Mouse (Mus musculus) midbrain, embryonic 11.5 days (tissue): ENCODE measurements around the gene Fgfrl1. TPM values are rescaled to one million over a fixed set of nuclear protein-coding genes. Genes with fewer than 3 reads are reported as not detected.
A peak's percentile ranks its signal among the peaks of the same experiment; 100 is the strongest.

Experiments used
- ATAC-seq: fragments of 200-750 bp; cut with Nextera tagmentation; 2 replicates; pipeline ENCODE4 v1.8.0; 2017; ENCODE audit warnings: moderate TSS enrichment, moderate library complexity; ENCODE audit not compliant: low FRiP score
- DNase-seq: peaks from one replicate; pipeline ENCODE4 v3.0.0; 2015; ENCODE audit warnings: low spot score; ENCODE audit errors: missing footprints
- H3K27ac ChIP-seq: fragments of 300-500 bp; sonication (generic); 2 replicates; pipeline ENCODE4 v1.5.1; 2014; ENCODE audit warnings: low read depth, low read length
- H3K27me3 ChIP-seq: fragments of 300-500 bp; sonication (generic); 2 replicates; pipeline ENCODE4 v1.6.1; 2014; ENCODE audit warnings: mild to moderate bottlenecking, low read length, moderate library complexity, mixed read lengths; ENCODE audit not compliant: control insufficient read depth, insufficient read depth
- H3K36me3 ChIP-seq: fragments of 300-500 bp; sonication (generic); 2 replicates; pipeline ENCODE4 v1.6.1; 2014; ENCODE audit warnings: mild to moderate bottlenecking, low read length, moderate library complexity, mixed read lengths; ENCODE audit not compliant: control insufficient read depth, insufficient read depth
- H3K4me1 ChIP-seq: fragments of 300-500 bp; sonication (generic); 2 replicates; pipeline ENCODE4 v1.6.1; 2014; ENCODE audit warnings: low read length; ENCODE audit not compliant: control insufficient read depth, insufficient read depth
- H3K4me2 ChIP-seq: fragments of 300-500 bp; sonication (generic); 2 replicates; pipeline ENCODE4 v1.6.1; 2014; ENCODE audit warnings: mild to moderate bottlenecking, moderate library complexity
- H3K4me3 ChIP-seq: fragments of 300-500 bp; sonication (generic); 2 replicates; pipeline ENCODE4 v1.5.1; 2014; ENCODE audit warnings: low read depth, low read length
- H3K9ac ChIP-seq: fragments of 300-500 bp; sonication (generic); 2 replicates; pipeline ENCODE4 v1.6.1; 2014; ENCODE audit warnings: low read length
- H3K9me3 ChIP-seq: fragments of 300-500 bp; sonication (generic); 2 replicates; pipeline ENCODE4 v1.6.1; 2016; ENCODE audit warnings: low read length; ENCODE audit not compliant: control insufficient read depth
- WGBS: fragments of 180-500 bp; shearing (Covaris S2); extraction: QIAGEN DNeasy Blood & Tissue Kit; methylation state at CpG from one replicate; pipeline ENCODE4 v1.1.7; 2014; 5-methylcytosine and 5-hydroxymethylcytosine counted together
- polyA plus RNA-seq: library from polyadenylated mRNA; unstranded; fragments of >200 nt; fragmentation: Nextera tagmentation; extraction: Ambion mirVana; gene quantifications from 2 replicates; pipeline ENCODE4 v1.2.1, GENCODE M21; 2014

Gene Fgfrl1
- polyA plus RNA-seq, 1 experiment from 2014 or later: 15.0 TPM

GRCm38 (mm10) chr5:108689091-108689490, 3.1 kb upstream of the Fgfrl1 start:
- no peak overlapping the region for H3K27ac ChIP-seq
- H3K4me3 ChIP-seq: no peak overlapping the region
- no peaks in the 10 kb centered on the region for H3K36me3 ChIP-seq
- DNase-seq (peak; percentile 85), ATAC-seq (no peak)
- no peaks in the 10 kb centered on the region for H3K9me3 ChIP-seq
- H3K4me2 ChIP-seq: no peak overlapping the region
- H3K27me3 ChIP-seq: peaks cover 14% of the 10 kb centered on the region
- H3K9ac ChIP-seq: no peak overlapping the region
- WGBS: 70% methylated on average over 5 of the region's 5 CpGs
- H3K4me1 ChIP-seq: peaks cover 9% of the 10 kb centered on the region; the same call in 1 of the 2 replicates

- Histone ChIP-seq H3K9ac (no peak overlapping the region), H3K4me3 (no peak overlapping the region), H3K27me3 (peaks cover 14% of the 10 kb centered on the region), H3K36me3 (no peaks in the 10 kb centered on the region), H3K4me1 (peaks cover 18% of the 10 kb centered on the region), H3K27ac (no peak overlapping the region), H3K4me2 (no peak overlapping the region), H3K9me3 (no peaks in the 10 kb centered on the region)
- ATAC-seq: no peak
- WGBS: 76% methylated on average over 4 of the region's 4 CpGs
- no peak for DNase-seq
These were observed 1.0 kb upstream of the Fgfrl1 start for GRCm38 (mm10) chr5:108691152-108691551.

GRCm38 (mm10) chr5:108693872-108694288, 1.7 kb downstream of the Fgfrl1 start:
- peaks cover 29% of the 10 kb centered on the region for H3K4me1 ChIP-seq
- no peak overlapping the region for H3K27ac ChIP-seq
- H3K9me3 ChIP-seq: no peaks in the 10 kb centered on the region
- H3K9ac ChIP-seq: peak overlapping the region; percentile 83
- H3K4me2 ChIP-seq: peak overlapping the region; percentile 80
- peak; percentile 94 for ATAC-seq
- H3K27me3 ChIP-seq: peaks cover 14% of the 10 kb centered on the region
- peak overlapping the region; percentile 92 for H3K4me3 ChIP-seq
- 0% methylated on average over 36 of the region's 43 CpGs for WGBS
- DNase-seq: peak; percentile 97
- H3K36me3 ChIP-seq: no peaks in the 10 kb centered on the region

GRCm38 (mm10) chr5:108694352-108695261, 2.4 kb downstream of the Fgfrl1 start:
- H3K4me3 ChIP-seq: peak overlapping the region; percentile 92
- H3K4me1 ChIP-seq: peaks cover 29% of the 10 kb centered on the region
- H3K9ac ChIP-seq: peak overlapping the region; percentile 83
- DNase-seq (peak; percentile 90), ATAC-seq (peak; percentile 57)
- no peaks in the 10 kb centered on the region for H3K36me3 ChIP-seq
- H3K4me2 ChIP-seq: peak overlapping the region; percentile 80
- no peaks in the 10 kb centered on the region for H3K9me3 ChIP-seq
- under 1% methylated on average over 72 of the region's 99 CpGs for WGBS
- H3K27me3 ChIP-seq: peaks cover 14% of the 10 kb centered on the region
- no peak overlapping the region for H3K27ac ChIP-seq

GRCm38 (mm10) chr5:108695861-108696260, 3.7 kb downstream of the Fgfrl1 start:
- no peak for DNase-seq
- H3K27ac ChIP-seq: no peak overlapping the region
- H3K9me3 ChIP-seq: no peaks in the 10 kb centered on the region
- no peaks in the 10 kb centered on the region for H3K36me3 ChIP-seq
- ATAC-seq: no peak
- no peak overlapping the region for H3K4me3 ChIP-seq
- peaks cover 14% of the 10 kb centered on the region for H3K27me3 ChIP-seq
- H3K9ac ChIP-seq: no peak overlapping the region
- no peak overlapping the region; the same call in 1 of the 2 replicates for H3K4me2 ChIP-seq
- peaks cover 29% of the 10 kb centered on the region for H3K4me1 ChIP-seq
- 92% methylated on average over 11 of the region's 12 CpGs for WGBS

GRCm38 (mm10) chr5:108696542-108696941, 4.4 kb downstream of the Fgfrl1 start:
- no peaks in the 10 kb centered on the region for H3K9me3 ChIP-seq
- 79% methylated on average over 3 of the region's 3 CpGs for WGBS
- H3K27ac ChIP-seq: no peak overlapping the region
- no peak for ATAC-seq
- peaks cover 13% of the 10 kb centered on the region for H3K27me3 ChIP-seq
- DNase-seq: no peak
- peak overlapping the region; percentile 10; the same call in 1 of the 2 replicates for H3K9ac ChIP-seq
- H3K4me3 ChIP-seq: no peak overlapping the region
- H3K4me1 ChIP-seq: peaks cover 29% of the 10 kb centered on the region
- no peak overlapping the region for H3K4me2 ChIP-seq
- H3K36me3 ChIP-seq: no peaks in the 10 kb centered on the region

- H3K27ac ChIP-seq: peak overlapping the region; percentile 28
- DNase-seq: peak; percentile 88
- 14% methylated on average over 4 of the region's 4 CpGs for WGBS
- H3K4me3 ChIP-seq: no peak overlapping the region
- peak overlapping the region; percentile 8; the same call in 1 of the 2 replicates for H3K4me2 ChIP-seq
- H3K9ac ChIP-seq: peak overlapping the region; percentile 28
- ATAC-seq: no peak
- peaks cover 8% of the 10 kb centered on the region; the same call in 1 of the 2 replicates for H3K27me3 ChIP-seq
- no peaks in the 10 kb centered on the region for H3K36me3 ChIP-seq
- H3K9me3 ChIP-seq: no peaks in the 10 kb centered on the region
- H3K4me1 ChIP-seq: peaks cover 25% of the 10 kb centered on the region
These were observed 5.2 kb downstream of the Fgfrl1 start for GRCm38 (mm10) chr5:108697341-108697753.

GRCm38 (mm10) chr5:108700346-108700745, 8.2 kb downstream of the Fgfrl1 start:
- peaks cover 16% of the 10 kb centered on the region for H3K4me1 ChIP-seq
- no peaks in the 10 kb centered on the region for H3K9me3 ChIP-seq
- no peak overlapping the region for H3K9ac ChIP-seq
- H3K4me2 ChIP-seq: no peak overlapping the region
- ATAC-seq (no peak), DNase-seq (no peak)
- H3K27ac ChIP-seq: no peak overlapping the region
- 61% methylated on average over 3 of the region's 3 CpGs for WGBS
- no peaks in the 10 kb centered on the region for H3K36me3 ChIP-seq
- no peaks in the 10 kb centered on the region for H3K27me3 ChIP-seq
- H3K4me3 ChIP-seq: no peak overlapping the region

GRCm38 (mm10) chr5:108701341-108702021, 9.3 kb downstream of the Fgfrl1 start:
- Histone ChIP-seq H3K9me3 (no peaks in the 10 kb centered on the region), H3K27ac (no peak overlapping the region), H3K4me2 (no peak overlapping the region), H3K27me3 (no peaks in the 10 kb centered on the region), H3K4me1 (peaks cover 9% of the 10 kb centered on the region), H3K36me3 (peaks cover 5% of the 10 kb centered on the region), H3K4me3 (no peak overlapping the region), H3K9ac (no peak overlapping the region)
- ATAC-seq (no peak), DNase-seq (no peak)
- WGBS: 77% methylated on average over 10 of the region's 10 CpGs
